Mouse (Mus musculus) limb, embryonic 10.5 days (tissue): Measurements from ENCODE around the gene Kcnk3. TPM values are rescaled to one million over a fixed set of nuclear protein-coding genes. Genes with fewer than 3 reads are reported as not detected.

Experiments used
- DNase-seq: peaks from one replicate; pipeline ENCODE4 v3.0.0-alpha.2; 2017; ENCODE audit warnings: low spot score
- H3K27ac ChIP-seq: fragments of 300-500 bp; sonication (generic); 2 replicates; pipeline ENCODE4 v1.5.1; 2016; ENCODE audit warnings: mild to moderate bottlenecking
- H3K27me3 ChIP-seq: fragments of 300-500 bp; sonication (generic); 2 replicates; pipeline ENCODE4 v1.6.1; 2016; ENCODE audit warnings: low read depth, mild to moderate bottlenecking; ENCODE audit not compliant: poor library complexity, severe bottlenecking
- H3K36me3 ChIP-seq: fragments of 300-500 bp; sonication (generic); 2 replicates; pipeline ENCODE4 v1.6.1; 2016; ENCODE audit warnings: mild to moderate bottlenecking, moderate library complexity
- H3K4me1 ChIP-seq: fragments of 300-500 bp; sonication (generic); 2 replicates; pipeline ENCODE4 v1.6.1; 2016
- H3K4me3 ChIP-seq: fragments of 300-500 bp; sonication (generic); 2 replicates; pipeline ENCODE4 v1.5.1; 2016; ENCODE audit warnings: mild to moderate bottlenecking, moderate library complexity
- H3K9me3 ChIP-seq: fragments of 300-500 bp; sonication (generic); replicated peaks from 2 replicates; pipeline ENCODE4 v1.6.1; 2016; ENCODE audit warnings: mild to moderate bottlenecking
- WGBS: fragments of 180-500 bp; shearing (Covaris S2); methylation state at CpG from one replicate; pipeline ENCODE4 v1.1.7; 2016; 5-methylcytosine and 5-hydroxymethylcytosine counted together
- polyA plus RNA-seq: library from polyadenylated mRNA; unstranded; fragments of >200 nt; fragmentation: Nextera tagmentation; extraction: Ambion mirVana; gene quantifications from 2 replicates; pipeline ENCODE4 v1.2.1, GENCODE M21; 2016

The Kcnk3 gene
- polyA plus RNA-seq, 1 experiment from 2014 or later: 0.36 TPM

GRCm38 (mm10) chr5:30632134-30632533, 44.2 kb downstream of the Kcnk3 start:
- peaks cover 6% of the 10 kb centered on the region; the same call in 1 of the 2 replicates for H3K27me3 ChIP-seq
- no peak for DNase-seq
- no peaks in the 10 kb centered on the region for H3K9me3 ChIP-seq
- H3K27ac ChIP-seq: no peak overlapping the region
- H3K36me3 ChIP-seq: no peaks in the 10 kb centered on the region
- H3K4me3 ChIP-seq: no peak overlapping the region
- H3K4me1 ChIP-seq: no peaks in the 10 kb centered on the region
- 72% methylated on average over 1 of the region's 1 CpGs for WGBS

DNA sequence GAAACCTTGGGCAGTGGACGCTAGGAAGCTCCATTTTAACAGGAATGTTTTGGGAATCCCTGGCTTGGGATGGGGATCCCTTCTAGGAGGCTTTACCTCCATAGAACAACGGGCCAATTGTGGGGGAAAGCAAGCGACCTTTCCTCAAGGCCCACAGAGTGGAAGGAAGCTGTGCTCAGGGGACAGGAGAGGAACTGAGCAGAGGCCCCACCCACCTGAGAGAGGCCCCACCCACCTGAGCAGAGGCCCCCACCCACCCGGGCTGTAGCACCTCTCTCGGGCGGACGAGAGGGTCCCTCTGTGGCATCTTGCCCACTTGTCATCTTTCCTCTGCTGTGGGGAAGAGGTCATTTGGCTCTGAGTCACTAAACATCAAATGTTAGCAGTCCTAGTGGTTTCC, 49.0 kb downstream of the Kcnk3 start:
- Histone ChIP-seq H3K36me3 (no peaks in the 10 kb centered on the region), H3K9me3 (no peaks in the 10 kb centered on the region), H3K27me3 (no peaks in the 10 kb centered on the region), H3K4me1 (0 out of 2 replicates have a peak, but pooled peaks cover 3% of the 10 kb centered on the region), H3K27ac (no peak overlapping the region), H3K4me3 (no peak overlapping the region)
- WGBS: 65% methylated on average over 7 of the region's 7 CpGs
- DNase-seq: no peak

- Histone ChIP-seq H3K9me3 (no peaks in the 10 kb centered on the region), H3K4me1 (0 out of 2 replicates have a peak, but pooled peaks cover 3% of the 10 kb centered on the region), H3K27me3 (no peaks in the 10 kb centered on the region), H3K4me3 (no peak overlapping the region), H3K27ac (no peak overlapping the region), H3K36me3 (no peaks in the 10 kb centered on the region)
- WGBS: 3% methylated on average over 6 of the region's 6 CpGs
- DNase-seq: peak; percentile 85
Observed at GRCm38 (mm10) chr5:30638041-30638440, 50.1 kb downstream of the Kcnk3 start.

DNA sequence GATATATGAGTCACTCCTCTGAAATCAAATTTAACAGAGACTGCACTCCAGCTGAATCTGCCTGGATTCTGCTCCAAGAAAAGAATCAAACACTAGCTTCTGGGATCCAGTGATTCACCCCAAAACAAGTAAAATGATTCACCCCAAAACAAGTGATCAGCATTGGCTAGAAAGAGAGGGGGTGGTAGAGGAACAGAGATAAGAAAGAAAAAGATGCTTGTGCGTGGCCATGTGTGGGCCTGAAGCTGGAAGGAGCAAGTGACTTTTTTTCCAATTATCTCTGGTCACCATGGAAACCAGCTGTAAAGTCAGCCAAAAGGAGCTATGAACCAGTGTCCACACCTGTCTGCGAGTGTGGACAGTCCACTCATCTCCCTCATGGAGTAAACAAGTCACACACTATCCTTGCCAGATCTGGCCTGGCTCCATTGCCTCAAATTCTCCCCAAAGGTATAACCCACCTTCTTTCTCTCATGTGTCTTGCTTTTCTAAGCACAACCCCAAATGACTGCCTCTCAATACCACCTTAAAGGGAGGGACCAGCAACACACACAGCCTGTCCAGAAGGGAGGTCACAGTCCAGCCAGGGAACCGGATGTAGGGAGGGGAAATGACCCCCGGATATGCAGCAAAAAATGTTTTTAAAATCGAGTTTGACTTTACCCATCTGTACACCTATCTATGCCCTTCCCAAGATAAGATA, 55.7 kb downstream of the Kcnk3 start:
- Histone ChIP-seq H3K36me3 (no peaks in the 10 kb centered on the region), H3K4me3 (no peak overlapping the region), H3K4me1 (peaks cover 12% of the 10 kb centered on the region), H3K27me3 (no peaks in the 10 kb centered on the region), H3K9me3 (no peaks in the 10 kb centered on the region), H3K27ac (no peak overlapping the region)
- DNase-seq: no peak
- 73% methylated on average over 5 of the region's 5 CpGs for WGBS

DNA sequence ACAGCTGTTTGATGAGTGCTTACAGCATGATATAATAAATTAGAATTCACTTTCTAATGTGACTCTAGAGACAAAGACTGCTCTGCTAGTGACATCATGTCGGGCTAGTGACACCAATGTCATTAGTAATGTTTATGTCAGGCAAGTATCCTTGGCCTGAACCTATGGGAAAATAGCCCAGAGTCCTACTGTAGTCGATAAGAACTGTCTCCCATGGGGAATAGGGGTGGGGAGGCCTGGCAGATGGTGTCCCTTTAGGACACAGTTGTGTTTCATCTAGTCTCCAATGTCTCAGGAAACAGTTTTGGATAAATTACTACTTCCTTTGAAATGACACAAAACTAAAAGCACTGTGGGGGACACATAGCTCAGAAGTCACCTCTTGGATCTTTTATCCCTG, 58.1 kb downstream of the Kcnk3 start:
- Histone ChIP-seq H3K27ac (no peak overlapping the region), H3K27me3 (no peaks in the 10 kb centered on the region), H3K9me3 (no peaks in the 10 kb centered on the region), H3K4me3 (no peak overlapping the region), H3K36me3 (no peaks in the 10 kb centered on the region), H3K4me1 (peaks cover 17% of the 10 kb centered on the region)
- 84% methylated on average over 2 of the region's 2 CpGs for WGBS
- no peak for DNase-seq

GRCm38 (mm10) chr5:30647396-30647795, 59.4 kb downstream of the Kcnk3 start:
- peak overlapping the region; percentile 76 for H3K27ac ChIP-seq
- no peak for DNase-seq
- peak overlapping the region; percentile 96 for H3K4me3 ChIP-seq
- WGBS: 22% methylated on average over 9 of the region's 9 CpGs
- no peaks in the 10 kb centered on the region for H3K27me3 ChIP-seq
- no peaks in the 10 kb centered on the region for H3K36me3 ChIP-seq
- H3K4me1 ChIP-seq: peaks cover 17% of the 10 kb centered on the region
- H3K9me3 ChIP-seq: no peaks in the 10 kb centered on the region

- H3K4me3 ChIP-seq: peak within 1 kb of the TSS; percentile 96
- under 1% methylated on average over 38 of the region's 38 CpGs for WGBS
- H3K27me3 ChIP-seq: no peaks in the 10 kb centered on the region
- 0 out of 2 replicates have a peak, but pooled peaks cover 3% of the 10 kb centered on the region for H3K36me3 ChIP-seq
- H3K27ac ChIP-seq: peak within 1 kb of the TSS; percentile 76
- no peaks in the 10 kb centered on the region for H3K9me3 ChIP-seq
- peaks cover 17% of the 10 kb centered on the region for H3K4me1 ChIP-seq
- peak; percentile 94 for DNase-seq
Observed at GRCm38 (mm10) chr5:30647815-30648560, 60.0 kb downstream of the Kcnk3 start, which contains the start of gene Slc35f6. TSS of gene Slc35f6 (plus strand) at chr5:30647933.

DNA sequence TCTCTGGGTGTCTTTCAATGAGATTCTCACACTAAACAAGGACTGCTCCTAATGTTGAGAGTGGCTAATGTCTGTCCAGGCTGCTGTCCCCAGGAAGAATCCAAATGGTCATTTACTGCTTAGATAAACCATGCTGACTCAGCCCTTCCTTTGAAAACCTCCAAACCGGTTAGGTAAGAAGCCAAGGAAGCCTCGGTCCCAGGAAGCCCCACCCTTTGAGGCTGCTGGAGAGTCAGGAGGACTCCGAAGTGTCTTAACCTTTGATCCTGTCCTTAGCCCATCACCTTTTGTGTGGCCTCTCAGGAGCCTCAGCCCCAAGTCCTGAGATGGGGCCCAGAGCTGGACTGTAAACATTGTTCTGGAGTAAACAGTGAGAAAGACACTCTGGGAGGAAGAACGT, 61.6 kb downstream of the Kcnk3 start:
- peaks cover 17% of the 10 kb centered on the region for H3K4me1 ChIP-seq
- no peaks in the 10 kb centered on the region for H3K27me3 ChIP-seq
- H3K4me3 ChIP-seq: no peak overlapping the region
- peaks cover 6% of the 10 kb centered on the region; the same call in 1 of the 2 replicates for H3K36me3 ChIP-seq
- no peaks in the 10 kb centered on the region for H3K9me3 ChIP-seq
- 60% methylated on average over 4 of the region's 4 CpGs for WGBS
- no peak for DNase-seq
- no peak overlapping the region for H3K27ac ChIP-seq

DNA sequence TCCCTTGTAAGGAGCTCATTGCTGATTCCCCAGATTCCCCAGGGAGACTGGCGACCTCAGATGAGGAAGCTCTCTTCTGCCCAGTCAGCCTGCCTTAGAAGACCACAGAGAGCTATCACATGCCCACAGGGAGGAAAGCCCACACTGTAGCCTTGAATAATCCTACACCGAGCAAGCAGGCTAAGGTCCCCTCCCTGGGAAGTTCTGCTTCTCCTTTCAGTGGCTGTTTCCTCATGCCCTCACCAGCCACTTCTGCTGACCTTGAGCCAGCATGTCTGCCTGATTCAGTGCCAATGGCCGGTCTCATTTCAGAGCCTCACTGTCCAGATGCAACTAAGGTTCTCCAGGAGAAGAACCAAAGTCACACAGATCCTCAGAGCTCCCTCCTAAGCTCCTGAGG, 62.8 kb downstream of the Kcnk3 start:
- no peaks in the 10 kb centered on the region for H3K27me3 ChIP-seq
- WGBS: 86% methylated on average over 3 of the region's 3 CpGs
- no peak for DNase-seq

DNA sequence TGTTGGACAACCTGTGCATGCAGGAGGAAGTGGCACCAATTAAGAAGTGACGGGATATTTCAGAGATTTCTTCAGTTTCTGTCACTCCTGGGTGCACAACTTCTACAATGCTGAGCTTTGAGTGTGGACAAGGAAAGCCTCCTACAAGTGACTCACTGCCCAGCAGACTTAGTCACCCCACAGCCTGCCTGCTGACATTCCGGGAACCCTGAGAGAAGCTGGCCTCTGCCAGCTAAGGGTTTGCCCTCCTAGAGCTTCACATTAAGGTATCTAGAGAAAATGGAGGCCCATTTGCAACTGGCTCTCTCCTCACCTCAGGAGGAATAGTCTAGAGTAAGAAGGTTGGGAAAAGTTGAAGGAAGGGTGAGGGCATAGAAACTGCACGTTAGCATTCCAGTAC, 63.6 kb downstream of the Kcnk3 start:
- no peaks in the 10 kb centered on the region for H3K27me3 ChIP-seq
- H3K27ac ChIP-seq: no peak overlapping the region
- 90% methylated on average over 3 of the region's 3 CpGs for WGBS
- no peak overlapping the region for H3K4me3 ChIP-seq
- no peak for DNase-seq
- H3K4me1 ChIP-seq: peaks cover 17% of the 10 kb centered on the region
- H3K9me3 ChIP-seq: no peaks in the 10 kb centered on the region
- peaks cover 25% of the 10 kb centered on the region for H3K36me3 ChIP-seq

More for the DNA sequence above, 62.8 kb downstream of the Kcnk3 start:
- peaks cover 17% of the 10 kb centered on the region for H3K4me1 ChIP-seq
- no peak overlapping the region for H3K27ac ChIP-seq
- no peaks in the 10 kb centered on the region for H3K9me3 ChIP-seq
- H3K36me3 ChIP-seq: peaks cover 17% of the 10 kb centered on the region
- H3K4me3 ChIP-seq: no peak overlapping the region

GRCm38 (mm10) chr5:30653246-30653645, 65.3 kb downstream of the Kcnk3 start:
- DNase-seq: no peak
- peaks cover 9% of the 10 kb centered on the region for H3K4me1 ChIP-seq
- H3K27ac ChIP-seq: no peak overlapping the region
- WGBS: 89% methylated on average over 6 of the region's 6 CpGs
- H3K36me3 ChIP-seq: peaks cover 41% of the 10 kb centered on the region
- H3K4me3 ChIP-seq: no peak overlapping the region
- H3K9me3 ChIP-seq: no peaks in the 10 kb centered on the region
- no peaks in the 10 kb centered on the region for H3K27me3 ChIP-seq

DNA sequence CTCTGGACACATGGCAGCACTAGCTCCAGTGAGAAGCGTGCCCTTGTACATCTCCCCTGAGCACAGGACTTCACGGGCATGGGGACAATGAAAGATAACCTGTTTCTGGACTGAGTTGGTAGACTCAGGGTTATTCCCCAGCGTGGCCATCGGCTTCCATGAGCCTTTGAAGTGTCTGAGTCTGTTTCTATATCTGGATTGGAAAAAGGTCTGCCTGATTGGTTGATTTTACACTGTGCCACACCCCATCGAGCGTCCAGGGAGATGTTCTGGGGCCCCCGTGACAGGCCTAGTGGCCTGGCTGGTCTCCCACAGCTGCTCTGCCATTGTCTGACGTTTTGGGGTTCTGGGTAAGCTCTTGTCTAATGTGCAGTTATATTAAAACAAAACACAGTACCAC, 67.1 kb downstream of the Kcnk3 start:
- Histone ChIP-seq H3K36me3 (peaks cover 41% of the 10 kb centered on the region), H3K4me1 (no peaks in the 10 kb centered on the region), H3K4me3 (no peak overlapping the region), H3K27ac (no peak overlapping the region), H3K9me3 (no peaks in the 10 kb centered on the region), H3K27me3 (no peaks in the 10 kb centered on the region)
- no peak for DNase-seq
- 86% methylated on average over 8 of the region's 8 CpGs for WGBS

DNA sequence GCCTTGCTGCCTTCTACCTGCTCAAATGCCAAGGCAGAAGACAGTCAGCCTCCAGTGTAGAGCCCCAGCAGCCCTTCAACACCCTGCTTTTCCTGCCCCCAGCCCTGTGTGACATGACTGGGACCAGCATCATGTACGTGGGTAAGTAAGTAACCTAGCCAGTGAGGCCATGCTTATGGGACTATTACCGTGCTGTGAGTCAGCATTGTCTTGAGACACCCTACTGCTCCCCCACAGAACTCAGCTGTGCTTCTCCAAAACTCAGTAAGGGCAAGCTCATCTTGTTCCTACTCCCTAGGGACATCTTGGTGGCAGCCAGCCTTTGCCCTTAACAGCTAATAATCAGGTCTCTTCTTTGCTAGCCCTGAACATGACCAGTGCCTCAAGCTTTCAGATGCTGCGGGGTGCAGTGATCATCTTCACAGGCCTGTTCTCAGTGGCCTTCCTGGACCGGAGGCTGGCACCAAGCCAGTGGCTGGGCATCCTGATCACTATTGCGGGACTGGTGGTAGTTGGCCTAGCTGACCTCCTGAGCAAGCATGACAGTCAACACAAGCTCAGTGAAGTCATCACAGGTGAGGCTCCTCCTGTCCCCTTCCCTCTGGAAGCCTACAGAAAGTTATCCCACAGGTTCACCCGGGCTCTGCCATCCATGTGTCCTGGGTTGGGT, 67.7 kb downstream of the Kcnk3 start:
- Histone ChIP-seq H3K36me3 (peaks cover 41% of the 10 kb centered on the region), H3K27me3 (no peaks in the 10 kb centered on the region), H3K4me1 (no peaks in the 10 kb centered on the region), H3K27ac (no peak overlapping the region), H3K4me3 (no peak overlapping the region), H3K9me3 (no peaks in the 10 kb centered on the region)
- DNase-seq: no peak
- whole genome bisulfite sequencing: 88% methylated on average over 6 of the region's 6 CpGs
